Mouse (Mus musculus): ENCODE results near the gene Gtpbp2.

Gene Gtpbp2

DNA sequence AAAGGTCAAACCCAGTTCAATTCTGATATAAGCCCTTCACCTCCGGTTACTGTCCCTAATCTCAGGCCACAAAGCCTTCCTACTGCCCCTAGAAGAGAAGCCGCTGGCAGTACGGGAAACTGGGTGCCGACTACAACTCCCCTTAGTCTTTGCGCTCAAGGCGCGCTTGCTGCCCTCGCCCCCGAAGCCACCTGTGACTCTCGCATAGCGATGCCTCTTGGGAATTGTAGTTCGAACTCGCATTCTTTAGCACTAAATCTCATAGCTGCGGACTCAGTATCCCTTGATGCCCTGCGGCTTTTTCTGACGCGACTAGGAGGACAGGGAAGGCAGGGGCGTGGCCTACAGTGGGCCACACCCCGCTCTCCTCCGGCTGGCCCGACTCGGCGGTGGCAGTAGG lies at the start of gene Gtpbp2:
Gtpbp2 (plus strand) TSS at position 347 of the 400 bp plus-strand sequence.
- peak; percentile 98 for DNase-seq (ENCODE audit: low spot score)

- DNase-seq (ENCODE audit: low spot score): no peak
These were observed 45.3 kb upstream of the Gtpbp2 start for GRCm38 (mm10) chr17:46115489-46115888.

GRCm38 (mm10) chr17:46116138-46116537 lies 44.7 kb upstream of the Gtpbp2 start:
- DNase-seq (ENCODE audit: low spot score): no peak

DNA sequence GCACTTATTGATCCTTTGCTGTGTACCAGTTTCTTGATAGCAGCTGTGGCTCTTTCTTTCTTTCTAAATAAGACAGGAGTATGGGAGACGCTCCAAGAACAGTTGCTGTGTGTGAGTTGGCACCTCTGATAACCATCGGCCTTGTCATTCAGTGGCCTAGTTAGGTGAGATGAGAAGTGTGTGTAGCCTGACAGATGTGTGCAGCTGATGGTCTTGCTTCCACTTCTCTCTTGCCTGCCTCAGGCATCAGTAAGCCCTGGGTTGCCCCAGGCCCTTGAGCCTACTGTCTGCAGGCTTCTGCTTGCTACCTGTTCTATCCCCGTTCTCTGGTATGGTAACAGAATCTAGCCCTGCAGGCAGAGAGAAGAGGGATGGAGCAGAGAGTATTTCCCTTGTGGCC lies 44.0 kb upstream of the Gtpbp2 start:
- DNase-seq (ENCODE audit: low spot score): no peak

DNA sequence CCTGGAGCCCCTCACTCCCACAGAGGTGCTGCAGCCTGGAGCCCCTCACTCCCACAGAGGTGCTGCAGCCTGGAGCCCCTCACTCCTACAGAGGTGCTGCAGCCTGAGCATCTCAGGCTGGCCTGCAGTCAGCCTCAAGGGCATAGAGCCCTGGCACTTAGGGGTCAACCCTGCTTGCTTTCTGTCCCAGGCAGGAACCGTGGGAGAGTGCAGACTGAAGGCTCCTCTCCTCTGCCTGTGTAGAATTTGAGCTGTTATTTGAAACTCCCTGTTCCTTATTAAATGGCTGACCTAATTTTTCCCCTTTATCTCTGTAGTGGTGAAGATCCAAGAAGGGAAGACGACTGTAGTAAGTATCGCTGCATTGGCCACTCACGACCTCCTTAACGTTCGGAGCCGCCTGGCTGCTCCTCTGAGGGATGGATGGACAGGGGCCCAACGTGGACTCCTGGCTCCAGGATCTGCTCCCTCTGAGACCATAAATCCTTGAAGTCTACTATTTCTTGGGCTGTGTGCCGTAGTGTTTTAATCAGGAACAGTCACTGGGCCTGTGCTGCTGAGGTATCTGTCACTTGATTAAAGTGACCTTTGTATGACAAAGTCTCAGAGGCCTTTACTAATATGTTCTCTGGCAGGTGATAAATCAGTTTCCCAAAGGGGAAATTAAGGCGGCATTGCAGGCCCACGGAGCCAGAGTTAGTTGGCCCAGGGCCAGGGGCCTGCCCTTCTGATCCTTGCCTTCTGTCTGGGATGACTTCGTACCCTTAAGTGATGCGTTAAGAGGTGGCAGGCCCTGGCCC lies 43.0 kb upstream of the Gtpbp2 start:
- DNase-seq (ENCODE audit: low spot score): no peak

GRCm38 (mm10) chr17:46118423-46118850 lies 42.4 kb upstream of the Gtpbp2 start:
- DNase-seq (ENCODE audit: low spot score): no peak

DNA sequence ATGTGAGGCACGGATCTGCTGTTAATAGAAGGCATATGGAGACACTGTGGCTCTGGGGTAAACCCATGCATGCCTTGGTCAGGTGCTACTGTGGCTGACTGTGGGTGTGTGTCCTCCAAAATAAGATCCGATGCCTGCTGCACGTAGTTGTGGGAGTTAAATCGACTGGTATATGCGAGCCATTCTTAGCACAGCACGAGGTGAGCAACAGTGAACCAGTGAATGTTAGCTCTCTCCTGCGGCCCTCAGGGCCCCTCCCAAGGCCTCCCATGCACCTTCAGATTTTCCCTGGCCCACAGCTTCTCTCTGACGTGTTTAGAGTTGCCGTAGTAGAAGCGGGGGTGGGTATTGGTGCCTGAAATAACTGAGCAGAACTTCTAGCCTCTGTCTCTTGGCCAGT lies 41.2 kb upstream of the Gtpbp2 start:
- no peak for DNase-seq (ENCODE audit: low spot score)

DNA sequence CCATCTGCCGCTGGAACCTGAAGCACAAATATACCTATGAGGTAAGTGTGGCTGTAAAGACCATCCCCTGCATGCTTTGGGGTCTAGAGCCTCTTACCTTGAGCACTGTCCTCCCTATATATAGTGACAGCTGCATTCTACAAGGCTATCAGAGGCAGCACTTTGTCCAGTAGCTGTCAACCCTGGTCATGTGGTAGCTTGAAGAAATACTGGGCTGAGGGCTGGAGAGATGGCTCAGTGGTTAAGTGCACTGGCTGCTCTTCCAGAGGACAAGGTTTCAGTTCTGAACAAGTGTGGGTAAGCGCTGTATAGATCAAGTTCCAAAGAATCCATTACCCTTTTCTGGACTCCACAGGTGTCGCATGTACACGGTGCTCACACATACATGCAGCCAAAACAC lies 38.0 kb upstream of the Gtpbp2 start:
- DNase-seq (ENCODE audit: low spot score): no peak

- no peak for DNase-seq (ENCODE audit: low spot score)
These were observed 37.5 kb upstream of the Gtpbp2 start for GRCm38 (mm10) chr17:46123285-46123684.

DNA sequence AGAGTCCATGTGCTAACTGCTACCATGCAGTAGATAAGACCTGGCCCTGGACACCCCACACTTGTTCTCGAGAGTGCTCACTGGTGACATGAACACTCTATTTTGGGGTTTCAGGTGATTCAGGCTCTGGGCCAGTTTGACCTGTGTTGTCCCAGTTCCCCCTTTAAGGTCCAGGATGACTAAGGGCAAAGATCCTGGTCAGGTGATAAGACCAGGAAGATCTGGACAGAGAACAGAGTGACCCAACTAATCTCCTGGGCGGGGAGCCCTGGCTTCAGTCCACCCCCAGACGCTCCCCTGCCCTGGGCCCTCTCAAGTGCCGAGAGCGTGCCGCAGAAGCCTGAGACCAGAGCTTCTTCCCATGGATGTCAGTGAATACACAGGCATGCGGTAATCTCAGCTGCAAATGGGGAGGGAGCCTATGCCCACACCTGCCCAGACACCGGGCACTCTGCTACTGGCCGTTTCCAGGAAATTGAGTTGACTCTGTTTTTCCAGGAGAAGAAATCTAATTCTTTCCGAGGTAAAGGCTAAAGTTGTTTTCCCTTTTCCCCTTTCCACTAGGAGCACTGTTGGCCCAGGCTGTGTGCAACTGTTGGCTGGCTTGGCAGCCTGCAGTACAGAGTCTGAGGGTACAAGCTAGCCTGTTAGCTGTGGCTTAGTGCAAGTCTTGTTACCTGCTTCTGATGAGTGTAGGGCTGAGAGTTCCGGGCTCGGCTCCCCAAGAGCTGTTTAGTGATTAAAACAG lies 36.7 kb upstream of the Gtpbp2 start:
- DNase-seq (ENCODE audit: low spot score): no peak

- DNase-seq (ENCODE audit: low spot score): no peak
These were observed 34.2 kb upstream of the Gtpbp2 start for GRCm38 (mm10) chr17:46126608-46127007.

- no peak for DNase-seq (ENCODE audit: low spot score)
These were observed 32.9 kb upstream of the Gtpbp2 start for GRCm38 (mm10) chr17:46127814-46128493.

GRCm38 (mm10) chr17:46129741-46130498 lies 30.9 kb upstream of the Gtpbp2 start:
- DNase-seq (ENCODE audit: low spot score): peak; percentile 71

GRCm38 (mm10) chr17:46132058-46132718 lies 28.6 kb upstream of the Gtpbp2 start:
- no peak for DNase-seq (ENCODE audit: low spot score)

- DNase-seq (ENCODE audit: low spot score): no peak
These were observed 28.0 kb upstream of the Gtpbp2 start for GRCm38 (mm10) chr17:46132862-46133261.

GRCm38 (mm10) chr17:46138563-46139236 lies 22.1 kb upstream of the Gtpbp2 start:
- DNase-seq (ENCODE audit: low spot score): no peak

- no peak for DNase-seq (ENCODE audit: low spot score)
These were observed 21.0 kb upstream of the Gtpbp2 start for GRCm38 (mm10) chr17:46139872-46140271.

DNA sequence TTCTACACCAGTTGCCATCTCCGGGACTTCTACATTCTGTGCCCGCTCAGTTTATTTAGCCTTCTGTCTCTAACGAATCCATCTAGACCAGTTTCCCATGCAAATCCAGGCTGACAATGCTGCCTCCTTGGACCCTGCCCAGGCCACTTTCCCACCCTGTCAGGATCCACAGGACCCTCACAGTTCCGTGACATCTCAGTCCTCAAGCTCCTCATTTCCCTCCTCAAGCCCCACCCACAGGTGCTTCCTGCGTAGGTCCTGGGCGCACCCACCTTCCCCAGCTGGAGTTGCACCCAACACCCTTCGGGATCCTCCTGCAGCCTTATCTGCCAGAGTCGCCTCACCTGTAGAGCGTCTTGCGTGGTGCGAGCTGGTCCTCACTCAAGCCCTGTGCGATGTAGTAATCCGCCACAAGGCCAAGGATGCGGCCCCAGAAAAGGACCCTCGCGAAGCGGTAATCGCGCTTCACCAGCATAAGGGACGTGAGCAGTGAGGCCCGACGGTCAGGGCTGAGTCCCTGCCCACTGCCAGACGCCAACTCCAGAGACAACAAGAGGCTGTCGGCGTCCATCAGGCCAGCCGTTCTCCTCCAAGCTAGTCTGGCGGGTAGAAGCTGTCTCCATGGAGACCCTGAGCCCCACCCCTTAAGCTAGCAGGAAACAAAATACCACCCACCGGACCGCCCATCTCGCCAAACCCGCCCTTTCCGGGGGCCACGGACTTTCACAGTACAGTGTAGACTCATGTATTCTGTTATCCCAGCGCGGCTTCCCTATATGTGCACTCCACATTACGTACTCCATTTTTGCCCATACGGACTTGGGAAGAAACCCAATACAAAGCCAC lies 17.0 kb upstream of the Gtpbp2 start, which contains the start of gene Rsph9:
Rsph9 (minus strand) TSS at position 639 of the 846 bp plus-strand sequence.
- DNase-seq (ENCODE audit: low spot score): peak; percentile 69

DNA sequence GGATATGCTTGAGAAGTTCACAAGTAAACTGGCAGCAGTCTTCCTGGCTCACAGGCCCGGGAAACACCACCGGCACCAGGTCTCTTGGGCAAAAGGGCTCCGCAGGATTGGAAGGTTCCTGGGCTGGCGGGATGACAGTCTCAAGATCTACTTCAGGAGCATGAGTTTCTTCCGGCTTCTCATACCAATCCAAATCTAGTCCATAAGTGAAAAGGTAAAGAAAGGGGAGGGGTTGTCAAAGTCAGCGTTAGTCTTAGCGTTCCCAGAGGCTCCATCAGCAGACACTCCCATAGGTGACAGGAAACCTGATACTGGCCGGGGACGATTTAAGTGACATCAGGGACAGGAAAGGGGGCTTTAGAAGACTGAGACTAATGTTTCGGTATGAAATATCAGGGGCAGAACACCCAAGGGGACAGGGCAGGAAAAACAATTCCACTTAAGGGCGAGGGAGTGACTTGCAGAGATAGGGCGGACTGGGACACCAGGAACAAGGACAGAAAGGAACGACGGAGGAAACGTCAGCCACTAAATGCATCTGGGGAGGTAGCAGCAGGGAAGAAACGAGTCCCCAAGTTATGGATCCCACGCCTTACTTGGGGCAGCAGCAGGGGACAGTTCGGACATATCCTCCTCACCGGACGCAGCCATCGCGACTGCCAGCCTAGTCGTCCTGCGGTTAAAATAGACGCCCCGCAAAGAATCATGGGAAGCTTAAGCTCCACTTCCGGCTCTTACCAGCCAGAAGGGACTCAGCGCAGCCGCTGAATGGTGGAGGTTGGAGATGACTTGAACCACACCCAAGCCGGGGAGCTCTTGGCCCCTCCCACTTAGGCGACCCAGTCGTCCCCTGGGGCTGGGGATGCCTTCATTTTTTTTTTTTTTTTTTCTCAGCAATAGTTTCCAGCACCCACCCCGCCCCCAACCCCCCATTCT lies 7.7 kb upstream of the Gtpbp2 start, which contains the start of gene Mad2l1bp:
Mad2l1bp (minus strand) TSS at position 707 of the 936 bp plus-strand sequence.
- DNase-seq (ENCODE audit: low spot score): peak; percentile 84
